Mouse (Mus musculus) brain, embryonic 14.5 days (tissue): ENCODE data around the gene Sp2. TPM values are rescaled to one million over a fixed set of nuclear protein-coding genes. Genes with fewer than 3 reads are reported as not detected.

Experiments
- DNase-seq: peaks from one replicate; pipeline ENCODE4 v3.0.0-alpha.2; 2011; ENCODE audit warnings: low read depth
- CTCF ChIP-seq: fragments of 200-500 bp; IDR thresholded peaks from 2 replicates; pipeline ENCODE4 v1.5.1; 2012; ENCODE audit warnings: inconsistent platforms, mild to moderate bottlenecking, moderate library complexity, borderline replicate concordance; ENCODE audit not compliant: insufficient read depth, insufficient read length; ENCODE audit errors: extremely low read depth
- POLR2A ChIP-seq: fragments of 200-500 bp; IDR thresholded peaks from 2 replicates; pipeline ENCODE4 v1.6.1; 2012; ENCODE audit warnings: mild to moderate bottlenecking, inconsistent platforms, borderline replicate concordance; ENCODE audit not compliant: poor library complexity, insufficient read depth, insufficient read length, severe bottlenecking; ENCODE audit errors: extremely low read depth
- polyA plus RNA-seq: library from polyadenylated mRNA; depleted of rRNA; stranded (reverse); fragments of >200 nt; gene quantifications from 2 replicates; pipeline ENCODE4 v1.2.3, GENCODE M21; 2012

The Sp2 gene
- polyA plus RNA-seq, 1 experiment, result 17.8 TPM

DNA sequence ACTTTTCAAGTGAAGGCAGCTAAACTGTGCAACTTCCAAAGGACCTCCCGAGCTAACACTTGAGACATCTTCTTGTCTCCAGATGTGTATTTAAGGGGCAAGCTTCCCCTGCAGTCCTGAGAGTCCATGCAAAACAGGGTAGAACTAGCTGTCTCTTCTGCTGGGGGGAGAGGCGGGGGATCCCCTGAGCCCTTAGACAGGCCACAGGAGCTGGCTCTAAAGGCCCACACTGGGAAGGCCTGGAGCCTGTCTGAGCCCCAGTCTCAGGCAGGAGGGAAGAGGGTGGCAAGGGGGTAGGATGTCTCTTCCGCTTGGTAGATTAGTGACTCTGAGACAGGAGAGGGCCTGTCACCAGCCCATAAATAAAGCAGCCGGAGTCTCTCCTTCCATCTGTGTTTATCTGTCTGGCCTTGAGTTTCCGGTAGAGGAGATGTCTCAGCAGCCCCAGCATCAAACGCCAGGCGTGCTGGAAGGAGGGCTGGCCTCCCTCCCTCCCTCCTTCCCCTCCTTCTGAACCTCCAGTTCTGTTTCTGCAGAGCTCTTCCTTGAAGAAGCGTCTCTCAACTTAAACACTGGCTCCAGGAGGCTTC, 10.1 kb upstream of the Sp2 start:
- DNase-seq, result no peak
- TF ChIP-seq POLR2A (no peak), CTCF (no peak)

DNA sequence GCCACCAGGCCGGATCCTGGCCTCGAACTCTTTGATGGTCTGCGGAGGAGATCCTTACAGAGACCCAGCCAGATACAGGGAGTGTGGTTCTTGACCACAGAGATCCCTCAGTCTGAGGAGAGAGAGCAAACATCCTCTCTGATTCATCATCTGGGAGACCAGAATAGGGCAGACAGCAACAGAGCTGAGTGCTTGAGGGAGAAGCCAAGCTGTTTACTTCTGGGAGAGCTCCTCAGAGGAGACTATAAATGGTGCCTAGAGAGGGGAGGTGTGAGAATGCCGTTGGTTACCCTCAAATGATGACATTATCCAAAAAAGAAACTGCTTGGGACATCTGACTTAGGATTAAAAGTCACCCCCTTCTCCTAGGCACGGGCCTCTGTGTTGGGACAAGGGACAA, 8.7 kb upstream of the Sp2 start:
- TF ChIP-seq POLR2A, result no peak
- no peak for TF ChIP-seq CTCF
- no peak for DNase-seq

DNA sequence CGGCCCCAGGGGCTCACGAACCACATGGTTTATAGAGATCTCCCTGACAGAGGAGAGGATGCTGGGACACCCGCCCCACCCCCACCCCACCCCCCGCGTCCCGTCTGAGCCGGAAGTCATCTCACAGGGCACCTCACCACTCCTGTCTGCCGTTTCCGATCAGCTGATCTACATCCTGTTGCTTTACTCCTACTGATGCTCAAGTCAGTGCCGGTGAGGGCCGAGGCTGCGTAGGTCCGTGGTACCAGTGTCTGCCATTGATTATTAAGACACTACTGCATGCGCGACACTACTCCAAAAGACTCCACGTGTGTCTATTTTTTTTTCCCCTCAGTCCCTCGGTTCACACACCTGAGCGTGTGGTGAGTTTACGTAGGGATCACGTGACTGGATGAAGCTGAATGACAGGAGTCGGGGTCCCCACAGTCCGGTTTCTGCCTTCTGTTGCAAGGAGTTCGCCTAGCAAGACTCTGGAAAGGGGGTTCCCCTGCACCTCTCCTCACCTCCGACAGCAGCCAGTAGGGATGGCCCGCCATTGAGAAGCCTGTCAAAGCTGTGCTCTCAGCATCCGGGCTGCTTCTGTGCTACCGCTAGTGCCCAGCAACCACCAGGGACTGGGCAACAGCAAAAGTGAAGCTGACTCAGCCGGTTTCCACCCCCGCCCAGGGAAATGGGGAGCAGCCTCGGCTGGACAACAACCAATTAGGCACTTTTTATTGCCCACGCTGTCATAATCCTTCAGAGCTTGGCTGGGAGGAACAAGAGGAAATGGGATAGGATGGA, 5.3 kb upstream of the Sp2 start:
- DNase-seq, result peak; percentile 74
- TF ChIP-seq POLR2A, result no peak
- TF ChIP-seq CTCF, result no peak

DNA sequence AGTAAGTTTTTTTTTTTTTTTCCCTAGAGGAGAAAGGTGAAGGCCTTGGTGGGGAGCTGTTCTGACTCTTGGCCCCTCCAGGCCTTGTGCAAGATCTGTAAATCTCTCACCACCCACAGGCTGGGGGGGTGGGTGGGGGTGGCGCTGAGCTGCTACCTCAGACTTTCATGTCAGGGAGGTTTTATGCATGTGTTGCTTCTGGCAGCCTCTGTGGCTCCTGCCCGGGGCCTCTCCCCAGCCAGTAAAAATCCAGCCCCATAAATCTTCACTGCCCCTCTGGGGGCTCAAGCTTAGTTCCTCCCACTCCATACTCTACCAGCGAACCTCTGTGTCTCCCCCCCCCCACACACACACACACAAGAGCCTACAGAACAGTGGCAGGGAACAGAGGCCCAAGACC, 3.7 kb upstream of the Sp2 start:
- TF ChIP-seq POLR2A, result no peak
- no peak for TF ChIP-seq CTCF
- DNase-seq, result no peak

DNA sequence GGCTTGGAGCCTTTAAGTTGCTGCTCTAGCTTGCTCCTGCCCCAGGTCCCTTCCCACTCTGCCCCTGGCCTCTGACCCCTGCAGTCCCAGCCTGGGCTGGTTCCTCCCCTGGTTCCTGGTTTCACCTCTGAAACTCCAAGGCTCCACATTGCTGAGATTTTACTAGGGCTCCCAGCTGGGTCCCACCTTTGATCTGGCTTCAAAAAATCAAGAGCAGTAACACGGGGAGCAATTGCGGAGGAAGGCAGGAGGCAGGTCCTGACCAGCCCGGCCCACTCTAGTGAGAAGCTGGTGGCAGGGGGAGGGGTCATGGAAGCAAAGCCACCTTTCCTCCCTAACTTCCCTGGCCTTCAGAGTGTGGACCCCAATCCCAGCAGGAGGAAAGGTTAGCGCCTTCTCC, 2.1 kb upstream of the Sp2 start:
- TF ChIP-seq POLR2A (no peak), CTCF (no peak)
- no peak for DNase-seq

DNA sequence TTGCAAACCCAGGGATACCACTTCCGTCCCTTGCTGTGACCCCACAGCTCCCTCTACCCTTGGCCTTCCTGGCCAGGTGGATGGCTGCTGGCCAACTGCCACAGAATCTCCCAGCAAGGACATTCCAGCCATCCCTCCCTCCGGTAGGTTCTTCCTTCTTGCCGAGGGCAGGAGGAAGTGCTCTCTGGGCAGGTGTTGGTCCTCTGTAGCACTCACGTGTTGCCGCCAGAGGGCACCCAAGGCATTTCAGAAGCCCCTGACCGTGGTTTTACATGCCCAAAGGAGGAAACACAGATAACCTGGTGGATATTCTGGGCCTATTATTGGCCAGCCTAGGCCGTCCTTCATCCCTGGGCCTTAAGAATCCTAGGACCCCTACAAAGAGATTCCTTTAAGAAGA, 404 bp downstream of the Sp2 start:
- peak; percentile 89 for DNase-seq
- TF ChIP-seq POLR2A (no peak), CTCF (peak; percentile 97)

DNA sequence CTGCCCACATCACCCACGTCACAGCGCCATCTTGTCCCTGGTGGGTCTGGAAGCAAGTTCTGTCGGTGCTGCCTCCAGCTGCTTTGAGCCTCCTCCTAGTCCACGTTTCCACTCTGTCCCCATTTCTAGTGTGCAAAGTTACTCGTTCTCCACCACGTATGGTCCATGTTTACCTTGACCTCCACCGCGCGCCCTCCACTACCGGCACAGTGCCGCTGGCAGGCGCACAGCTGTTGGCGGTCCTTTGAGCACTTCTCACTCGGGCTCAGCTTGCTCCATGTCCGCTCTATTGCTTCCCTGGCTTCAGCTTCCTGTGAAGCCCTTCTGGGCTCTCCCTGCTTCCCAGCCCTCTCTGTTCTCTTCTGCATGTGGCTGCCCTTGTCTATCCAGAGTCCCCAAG, 1.3 kb downstream of the Sp2 start:
- DNase-seq, result no peak
- TF ChIP-seq POLR2A (no peak), CTCF (no peak)

DNA sequence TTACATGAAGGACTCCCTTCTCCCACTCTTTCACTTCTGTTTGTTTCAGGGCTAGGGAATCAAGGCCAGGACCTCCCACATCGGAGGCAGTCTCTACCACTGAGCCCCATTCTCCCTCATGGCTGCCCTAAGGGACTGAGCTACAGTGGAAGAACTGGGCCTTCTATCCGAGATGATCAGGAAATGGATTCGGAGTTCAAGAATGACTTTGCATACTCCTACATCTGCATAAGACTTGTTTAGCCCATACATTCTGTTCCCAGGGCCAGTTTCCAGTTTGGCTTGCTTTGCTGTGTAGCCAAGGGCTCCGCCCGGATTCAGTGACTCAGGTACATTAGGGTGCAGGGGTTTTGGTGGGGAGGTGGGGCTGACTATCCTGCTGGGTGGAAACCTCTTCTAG, 2.7 kb downstream of the Sp2 start:
- no peak for TF ChIP-seq POLR2A
- TF ChIP-seq CTCF, result no peak

DNA sequence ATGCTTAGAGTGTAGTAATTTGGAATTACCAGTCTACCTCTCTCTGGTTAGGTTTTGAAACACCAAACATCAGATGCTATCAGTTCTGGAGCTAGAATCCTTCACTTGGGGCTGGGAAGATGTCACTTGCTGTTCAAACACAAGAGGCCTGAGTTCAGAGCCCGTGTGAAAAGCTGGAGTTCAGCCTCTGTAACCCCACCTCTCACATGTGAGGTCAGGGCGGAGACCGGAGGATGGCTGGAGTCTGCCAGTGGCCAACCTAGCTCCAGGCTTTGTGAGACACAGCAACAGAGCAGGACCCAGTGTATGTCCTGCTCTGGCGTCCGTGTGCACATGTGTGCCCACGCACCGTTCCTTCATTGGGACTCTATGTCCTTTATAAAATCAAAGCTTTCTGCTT, 3.4 kb downstream of the Sp2 start:
- no peak for TF ChIP-seq POLR2A
- no peak for DNase-seq

More for the DNA sequence above, 2.7 kb downstream of the Sp2 start:
- no peak for DNase-seq

DNA sequence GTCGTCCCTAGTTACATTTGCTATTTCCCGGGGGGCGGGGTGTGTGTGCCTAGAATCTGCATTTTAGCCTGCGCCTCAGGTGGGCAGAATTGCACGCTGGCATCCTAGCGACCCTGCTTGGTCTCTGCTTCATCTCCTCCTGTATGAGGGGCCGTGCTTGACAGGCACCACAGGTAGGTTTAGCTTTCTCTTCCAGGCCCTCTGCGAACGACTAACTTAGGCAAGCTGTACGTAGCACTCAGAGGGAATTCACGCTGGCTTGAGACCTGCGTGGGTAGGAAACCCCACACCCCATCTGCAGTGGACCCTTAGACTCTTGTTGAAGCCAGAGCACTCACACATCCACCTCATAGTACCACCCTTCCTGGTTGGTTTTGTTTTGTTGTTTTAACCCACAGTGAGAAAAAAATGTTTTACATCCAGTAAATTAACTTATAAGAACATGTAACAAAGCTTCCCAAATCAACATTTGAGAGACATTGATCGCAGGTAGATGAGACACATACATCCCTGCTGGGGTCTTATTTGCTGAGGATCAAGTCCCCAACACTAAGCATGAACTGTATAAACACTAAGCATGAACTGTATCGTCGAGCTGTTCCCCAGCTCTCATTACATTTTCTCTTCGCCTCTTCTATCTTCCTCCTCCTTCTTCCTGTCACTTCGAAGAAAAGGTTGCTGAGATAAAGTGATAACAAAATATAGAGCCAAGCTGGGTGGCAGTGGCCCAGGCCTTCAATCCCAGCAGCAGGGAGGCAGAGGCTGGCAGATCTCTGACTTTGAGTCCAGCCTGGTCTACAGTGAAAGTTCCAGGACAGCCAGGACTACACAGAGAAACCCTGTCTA, 4.1 kb downstream of the Sp2 start:
- TF ChIP-seq CTCF, result no peak
- no peak for TF ChIP-seq POLR2A
- DNase-seq, result no peak

DNA sequence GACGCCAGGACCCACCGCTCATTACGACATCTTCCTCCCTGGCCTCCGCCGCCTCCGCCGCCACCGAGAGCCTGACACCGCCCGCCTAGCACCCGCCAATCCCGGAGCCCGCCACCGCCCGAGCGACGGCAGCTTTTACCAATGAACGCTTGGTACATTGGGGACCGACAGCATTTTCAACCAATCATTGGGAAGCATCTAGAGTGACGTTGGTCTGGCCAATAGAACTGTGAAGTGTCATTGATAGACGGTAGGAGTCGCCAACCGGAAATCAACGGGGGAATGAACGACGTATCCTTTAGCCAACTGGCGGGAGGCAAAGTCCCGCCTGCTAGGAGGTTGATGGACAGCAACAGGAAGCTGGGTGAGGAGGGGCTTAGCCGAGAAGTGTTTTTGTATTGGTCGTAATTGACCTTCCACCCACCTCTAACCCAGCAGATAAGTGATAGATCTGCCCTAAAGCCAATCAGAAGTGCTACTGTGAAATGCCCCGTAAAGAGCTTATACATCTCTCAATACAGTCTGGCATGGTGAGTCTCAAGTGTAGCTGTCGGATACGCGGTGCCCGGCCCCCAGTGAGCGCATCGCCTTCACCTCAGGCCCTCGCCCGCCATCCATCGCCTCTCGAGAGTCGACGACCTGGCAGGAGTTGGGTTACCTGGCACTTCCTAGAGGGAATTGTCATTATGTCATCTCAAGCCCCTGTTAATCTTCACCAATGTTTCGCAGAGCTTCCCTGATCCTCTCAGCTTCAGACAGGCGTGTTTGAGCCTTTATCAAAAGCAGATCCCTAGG, 5.0 kb downstream of the Sp2 start:
- DNase-seq, result peak; percentile 100
- TF ChIP-seq POLR2A, result peak; percentile 35; the same call in 1 of the 2 replicates
- TF ChIP-seq CTCF, result no peak
